Mouse (Mus musculus) cerebellum, adult 11-12 months (tissue): ENCODE measurements around the gene Atg2b.

Experiments
- DNase-seq: peaks from one replicate; pipeline ENCODE4 v3.0.0; 2022

Gene Atg2b

DNA sequence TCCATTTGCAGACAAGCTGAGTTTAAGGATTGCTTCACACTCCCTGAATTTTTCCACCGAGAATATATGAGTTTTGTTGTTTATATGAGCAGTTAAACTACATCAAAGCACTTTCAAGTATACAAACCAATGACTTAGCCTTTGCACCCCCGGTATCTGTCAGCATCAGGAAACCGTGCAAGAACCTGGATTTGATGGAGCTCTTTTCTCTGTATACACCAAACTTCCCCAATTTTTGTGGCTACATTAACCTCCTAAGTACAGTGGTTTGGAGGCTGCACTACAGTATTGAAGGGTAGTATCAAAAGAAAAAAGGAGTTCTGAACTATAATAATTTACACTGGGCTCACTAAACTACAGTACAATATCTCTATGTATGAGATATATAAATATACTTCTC is 6.2 kb downstream of the Atg2b start:
- DNase-seq: no peak

DNA sequence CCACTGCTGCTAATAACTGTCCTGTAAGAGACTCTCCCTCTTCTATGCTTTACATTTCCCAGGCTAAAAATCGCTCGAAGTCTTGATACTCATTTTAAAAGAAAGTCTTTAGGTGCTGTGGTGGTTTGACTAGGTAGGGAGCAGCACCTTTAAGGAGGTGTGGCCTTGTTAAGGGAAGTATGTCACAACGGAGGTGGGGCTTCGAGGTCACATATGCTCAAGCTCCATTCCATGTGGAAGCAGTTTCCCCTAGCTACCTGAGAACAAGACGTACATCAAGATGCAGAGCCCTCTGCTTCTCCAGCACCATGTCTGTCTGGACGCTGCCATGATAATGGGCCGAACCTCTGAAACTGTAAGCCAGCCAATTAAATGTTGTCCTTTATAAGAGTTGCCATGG is 6.8 kb downstream of the Atg2b start:
- DNase-seq: no peak

DNA sequence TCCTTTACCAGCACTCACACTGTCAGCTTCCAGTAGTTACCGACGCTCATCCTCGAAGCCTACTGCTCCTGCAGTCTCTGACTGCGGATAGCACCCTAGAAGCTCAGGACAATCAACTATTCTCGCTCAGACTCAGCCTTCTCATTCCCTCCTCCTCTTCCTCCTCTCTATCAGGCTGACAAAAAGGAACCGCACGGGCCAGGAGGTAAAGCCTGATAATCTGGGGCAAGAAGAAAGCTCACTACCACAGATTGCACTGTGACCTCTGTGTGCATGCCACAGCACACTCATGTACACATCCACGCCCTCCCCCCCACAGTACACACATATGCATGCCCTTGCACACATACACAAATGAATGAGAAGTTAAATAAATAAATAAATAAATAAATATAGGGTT is 8.7 kb downstream of the Atg2b start:
- no peak for DNase-seq

DNA sequence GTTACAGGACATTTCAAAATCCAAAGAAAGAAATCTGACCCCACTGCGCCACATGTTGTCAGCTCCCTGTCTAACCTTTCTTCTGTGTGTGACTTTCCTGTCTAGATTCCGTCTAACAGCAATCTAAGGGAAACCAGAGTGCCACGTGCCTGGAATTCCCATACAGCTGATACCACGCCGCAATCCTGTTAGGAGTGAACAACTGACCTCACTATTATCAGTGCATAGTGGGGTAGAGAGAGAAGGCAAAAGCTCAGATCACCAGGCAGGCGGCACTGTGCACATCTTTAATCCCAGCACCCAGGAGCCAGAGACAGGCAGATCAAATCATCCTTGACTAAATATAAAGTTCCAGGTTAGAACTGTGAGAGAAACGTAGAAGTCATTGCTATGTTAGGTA is 29.2 kb downstream of the Atg2b start:
- no peak for DNase-seq

DNA sequence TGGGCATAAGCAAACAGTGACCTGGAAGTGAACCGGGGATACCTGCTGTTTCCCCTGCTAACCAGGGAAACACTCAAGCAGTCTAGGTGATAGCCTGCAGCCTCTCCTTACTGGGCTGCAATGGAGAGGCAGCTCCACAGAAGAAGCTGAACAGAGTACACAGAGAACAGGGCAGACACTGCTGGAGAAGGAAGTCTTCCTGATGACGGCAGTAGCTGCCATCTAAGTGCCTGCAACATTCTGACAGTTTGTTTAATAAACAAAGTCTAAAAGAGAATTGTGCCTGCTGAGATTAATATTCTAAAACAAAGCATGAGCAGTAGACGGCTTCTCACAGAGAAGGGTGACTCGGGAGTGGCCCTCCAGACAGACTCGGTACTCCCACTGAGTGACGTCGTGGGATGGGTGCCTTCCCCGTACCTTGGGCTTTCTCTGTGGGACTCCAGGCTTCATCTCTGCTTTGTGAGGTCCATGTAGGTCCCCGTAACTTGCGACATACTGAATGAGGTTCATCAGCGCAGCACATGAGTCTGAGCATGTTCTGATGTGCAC is 42.2 kb downstream of the Atg2b start:
- no peak for DNase-seq

DNA sequence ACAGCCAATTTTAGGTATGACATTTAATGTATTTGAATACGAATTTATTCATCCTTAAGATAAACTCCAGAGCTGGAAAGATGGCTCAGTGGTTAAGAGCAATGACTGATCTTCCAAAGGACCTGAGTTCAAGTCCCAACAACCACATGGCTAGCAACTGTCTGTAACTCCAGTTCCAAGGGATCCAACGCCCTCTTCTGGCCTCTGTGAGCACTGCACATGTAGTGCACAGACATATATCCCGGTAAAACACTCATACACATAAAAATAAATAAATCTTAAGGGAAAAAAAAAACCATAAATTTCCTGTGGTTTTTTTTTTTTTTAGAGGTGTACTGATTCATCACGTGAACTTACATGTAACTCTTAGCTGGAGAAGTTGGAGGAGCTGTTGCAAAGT is 47.5 kb downstream of the Atg2b start:
- DNase-seq: no peak

DNA sequence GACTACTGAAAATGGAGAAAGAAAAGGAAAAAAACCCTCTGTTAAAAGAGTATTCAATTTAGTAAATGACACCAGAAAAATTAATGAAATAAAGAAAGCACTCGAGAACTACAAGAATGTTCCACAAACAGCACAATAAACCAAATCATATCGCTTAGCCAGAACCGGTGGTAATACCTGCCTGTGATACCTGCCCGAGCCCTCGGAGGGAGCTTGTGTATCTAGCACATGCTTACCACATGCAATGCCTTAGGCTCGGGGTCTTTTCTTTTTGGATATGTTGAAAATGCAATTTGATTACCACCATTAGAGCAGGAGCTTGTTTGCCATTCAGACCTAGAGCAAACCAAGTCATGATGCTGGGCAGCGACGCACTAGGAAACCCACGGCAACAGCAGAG is 48.5 kb downstream of the Atg2b start:
- DNase-seq: no peak

DNA sequence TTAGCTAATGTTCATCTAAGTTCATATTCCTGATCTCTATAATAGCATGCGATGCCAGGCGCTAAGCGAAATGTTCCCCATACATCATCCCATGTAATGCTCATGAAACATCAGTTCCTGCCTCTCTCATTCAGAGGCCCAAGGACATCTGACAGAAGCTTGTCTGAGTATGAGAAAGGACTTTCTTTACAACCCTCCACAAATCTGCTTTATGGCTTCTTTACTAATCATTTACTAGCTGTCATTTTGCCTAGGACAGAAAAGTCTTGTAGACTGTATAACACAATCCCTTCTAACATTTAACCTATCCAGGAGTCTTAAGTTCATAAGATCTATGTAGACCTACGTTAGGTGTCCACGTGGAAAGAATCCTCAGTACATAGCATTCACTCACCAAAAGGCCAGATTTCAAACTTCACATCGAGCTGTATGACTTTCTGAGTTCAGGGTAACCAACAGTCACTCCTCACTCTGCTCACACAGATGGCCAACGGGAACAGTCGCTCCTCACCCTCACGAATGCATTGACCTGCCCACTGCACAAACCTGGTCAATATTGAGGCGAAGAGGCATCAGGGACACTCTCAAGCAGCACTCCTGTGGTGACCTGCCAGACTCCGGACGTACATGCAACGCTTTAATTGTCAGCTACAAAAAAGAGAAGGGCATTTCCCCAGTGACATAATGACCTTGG is 50.5 kb downstream of the Atg2b start:
- no peak for DNase-seq

DNA sequence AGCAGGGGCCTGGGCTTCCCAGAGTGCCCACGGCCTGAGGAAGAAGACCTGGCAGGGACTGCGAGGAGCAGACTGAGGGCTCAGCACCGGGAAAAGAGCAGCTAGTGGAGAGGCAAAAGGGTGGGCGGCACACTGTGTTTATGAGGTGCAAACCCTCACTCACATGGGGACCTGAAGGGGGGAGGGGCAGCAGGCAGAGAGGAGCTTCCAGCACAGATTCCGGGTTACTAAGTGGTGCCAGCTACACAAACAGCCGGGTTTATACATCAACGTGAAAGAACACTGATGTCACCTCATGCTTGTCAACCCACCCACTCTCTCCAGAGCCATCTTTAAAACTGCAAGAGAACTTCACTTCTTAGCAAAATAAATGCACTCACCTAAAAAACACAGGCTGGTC is 59.2 kb downstream of the Atg2b start:
- no peak for DNase-seq

DNA sequence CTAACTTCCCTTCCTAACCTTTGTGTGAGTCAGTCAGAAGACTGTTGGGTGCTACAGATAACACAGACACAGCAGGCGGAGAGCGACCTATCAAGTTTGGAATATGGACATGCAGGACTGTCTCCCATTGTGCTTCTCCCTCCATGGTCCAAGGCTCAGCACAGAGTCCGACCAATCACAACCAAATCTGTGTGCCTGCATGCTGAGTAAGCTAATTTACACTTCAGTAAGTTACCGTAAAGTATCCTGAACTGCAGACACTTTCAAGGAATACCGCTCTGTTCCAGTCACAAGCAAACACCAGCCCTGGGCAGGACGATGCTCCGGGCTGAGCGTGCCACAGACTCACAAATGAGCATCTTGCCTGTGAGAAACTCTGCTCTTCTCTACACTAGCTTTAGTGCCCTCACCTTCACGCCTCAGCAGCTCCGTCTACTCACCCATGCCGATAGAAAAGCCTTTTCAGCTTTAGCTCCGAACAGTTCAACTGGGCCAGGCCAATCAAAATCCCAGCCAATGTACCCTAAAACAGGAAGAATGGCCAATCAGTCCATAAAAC is 62.0 kb downstream of the Atg2b start:
- no peak for DNase-seq

DNA sequence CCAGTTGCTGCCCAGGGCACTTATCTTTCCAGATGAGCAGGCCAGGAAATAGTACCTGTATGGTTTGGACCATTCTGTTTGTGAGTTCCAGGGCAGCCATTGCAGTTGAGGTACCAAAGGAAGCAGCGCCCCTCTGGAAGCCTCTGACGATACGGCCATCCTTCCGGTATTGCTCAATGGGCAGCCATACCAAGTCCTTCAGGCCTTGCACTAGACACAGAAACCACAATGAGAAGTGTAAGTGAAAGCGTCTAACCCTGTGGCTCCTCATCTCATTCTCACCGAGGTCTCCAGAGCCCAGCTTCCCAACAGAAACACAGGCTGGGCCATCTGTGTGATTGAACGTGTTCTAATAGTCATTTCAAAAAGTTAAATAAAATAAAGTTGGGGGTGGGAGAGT is 63.0 kb downstream of the Atg2b start:
- no peak for DNase-seq

DNA sequence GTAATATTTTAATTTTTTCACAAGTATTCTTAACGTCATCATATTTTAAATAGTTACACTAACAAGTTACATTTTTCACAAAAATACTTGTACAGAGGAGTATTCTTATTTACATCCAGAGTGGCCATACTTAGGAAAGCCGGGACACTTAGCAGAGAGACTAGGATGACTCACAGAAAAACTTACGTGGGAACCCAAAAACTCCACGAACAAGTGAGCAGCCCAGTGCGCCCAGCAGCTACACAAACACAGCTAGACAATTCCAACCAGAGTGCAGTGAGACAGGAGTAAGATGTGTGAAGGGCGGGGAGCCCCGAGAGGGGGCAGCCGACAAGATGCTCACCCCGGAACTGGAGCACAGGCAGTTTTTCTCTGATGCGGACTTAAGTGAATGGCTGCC is 71.5 kb downstream of the Atg2b start:
- no peak for DNase-seq

DNA sequence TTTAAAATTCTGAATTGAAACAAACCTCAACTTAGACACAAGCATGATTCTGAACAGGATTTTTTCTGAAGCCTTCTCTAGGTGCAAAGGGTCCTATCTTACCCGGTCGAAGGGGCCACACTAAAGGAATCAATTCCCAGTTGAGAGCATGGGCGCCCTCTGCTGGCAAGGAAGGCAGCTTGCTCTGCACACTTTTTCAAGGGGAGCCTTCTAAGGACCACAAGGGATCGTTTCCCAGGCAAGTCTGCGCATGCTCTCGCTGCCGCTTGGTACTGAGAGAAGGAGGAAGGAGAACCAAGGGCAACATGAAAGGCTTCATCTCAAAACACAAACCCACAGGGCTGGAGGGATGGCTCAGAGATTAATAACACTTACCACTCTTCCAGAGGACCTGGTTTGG is 73.3 kb downstream of the Atg2b start:
- DNase-seq: no peak

DNA sequence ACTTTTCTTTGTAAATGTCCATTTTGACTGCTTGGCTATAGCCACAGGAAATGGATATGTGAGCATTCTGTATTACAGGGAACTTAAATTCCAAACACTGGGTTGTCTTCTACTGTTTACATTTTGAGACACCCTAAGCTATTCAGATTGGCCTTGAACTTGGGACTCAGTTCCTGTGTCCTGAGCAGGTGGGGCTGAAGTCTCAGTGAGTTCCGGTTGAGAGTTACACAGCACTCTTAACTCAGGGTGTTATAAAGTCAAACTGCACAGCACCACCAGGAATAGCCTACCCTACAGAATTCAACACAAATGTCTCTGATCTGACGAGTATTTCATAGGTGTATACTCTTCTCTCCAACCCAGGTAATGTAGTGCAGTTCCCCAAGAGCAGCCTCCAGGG is 74.0 kb downstream of the Atg2b start:
- DNase-seq: no peak

DNA sequence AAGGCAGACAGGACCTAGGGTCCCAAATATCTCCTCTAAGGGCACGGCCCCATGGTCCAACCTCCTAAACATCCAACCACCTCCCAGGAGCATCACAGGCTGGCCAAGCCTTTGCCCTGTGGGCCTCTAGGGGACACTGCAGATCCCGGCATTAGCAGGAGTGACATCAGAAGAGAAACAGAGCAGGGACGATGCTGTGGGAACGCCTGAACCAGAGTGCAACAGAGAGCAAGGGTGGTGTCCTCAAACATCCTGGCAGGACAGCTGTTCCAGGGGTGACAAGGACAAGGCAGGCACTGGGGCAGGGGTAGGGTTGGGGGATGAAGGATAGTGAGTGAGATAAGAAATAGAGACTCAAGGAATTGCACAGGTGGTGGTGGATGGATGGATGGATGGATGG is 78.1 kb downstream of the Atg2b start:
- no peak for DNase-seq

DNA sequence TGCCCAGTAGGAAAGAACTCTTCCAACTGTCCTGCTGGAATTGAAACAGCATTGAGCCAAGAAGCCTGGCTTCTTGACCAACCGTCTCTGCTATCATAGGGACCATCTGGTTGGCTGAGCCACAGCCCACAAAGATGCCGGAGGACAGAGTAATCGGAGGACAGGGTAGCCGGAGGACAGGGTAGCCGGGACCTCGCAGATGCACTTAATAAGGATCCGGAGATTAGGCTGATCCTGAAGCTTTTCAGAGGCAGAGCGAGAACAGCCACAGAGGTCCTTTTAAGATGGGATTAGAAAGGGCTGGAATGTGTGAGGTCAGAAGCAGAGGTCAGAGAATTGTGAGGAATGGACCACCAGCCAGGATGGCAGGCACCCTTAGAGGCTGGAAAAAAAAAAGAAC is 79.8 kb downstream of the Atg2b start:
- DNase-seq: no peak

DNA sequence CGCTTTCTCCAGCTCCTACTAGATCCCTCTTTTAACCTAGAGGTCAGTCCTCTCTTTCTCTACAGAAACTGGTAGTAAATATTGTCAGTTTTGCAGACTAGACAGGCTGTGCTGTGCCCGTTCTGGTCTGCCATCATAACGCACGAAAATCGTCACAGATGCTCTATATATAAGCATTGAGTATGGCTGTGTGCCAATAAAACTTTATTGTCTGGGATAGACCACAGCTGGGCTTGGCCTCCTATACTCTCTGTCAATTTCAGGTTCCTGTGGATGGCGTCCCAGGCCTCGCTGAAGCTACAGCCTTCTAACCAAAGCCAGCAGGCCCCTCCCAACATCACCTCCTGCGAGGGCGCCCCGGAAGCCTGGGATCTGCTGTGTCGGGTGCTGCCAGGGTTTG is 81.1 kb downstream of the Atg2b start:
- DNase-seq: no peak

DNA sequence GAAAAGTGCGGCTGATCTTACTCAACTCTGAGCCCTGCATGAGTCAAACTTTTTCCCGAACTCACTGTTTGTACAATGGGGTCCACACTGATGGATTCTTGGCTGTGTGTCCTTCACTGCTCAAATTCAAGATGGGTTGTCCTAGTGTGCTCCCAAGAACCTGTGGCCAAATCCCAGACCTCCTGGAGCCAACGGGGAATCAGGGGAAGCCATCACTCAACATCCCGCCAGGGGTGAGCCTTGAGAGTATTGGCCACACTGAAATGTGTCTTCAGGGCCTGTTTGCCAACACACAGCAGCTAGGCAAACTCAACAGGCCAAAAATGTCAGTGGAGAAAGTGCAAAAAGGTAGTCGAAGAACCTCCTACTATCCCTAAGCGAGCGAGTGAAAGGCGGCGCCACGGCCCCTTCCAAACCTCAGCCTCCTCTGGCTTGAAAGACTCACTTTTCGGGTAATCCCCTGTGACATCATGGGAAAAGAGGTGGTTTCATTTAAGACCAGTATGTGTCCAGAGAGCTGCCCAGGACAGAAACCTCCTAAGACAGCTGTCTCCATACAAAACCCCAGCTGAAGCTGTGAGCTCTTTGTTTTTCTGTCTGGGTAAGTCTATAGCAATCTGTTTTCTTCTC is 82.3 kb downstream of the Atg2b start, which contains the start of gene Bdkrb1:
Gene Bdkrb1, plus strand, starts transcription at position 505 of the 630 bp plus-strand sequence.
- no peak for DNase-seq

DNA sequence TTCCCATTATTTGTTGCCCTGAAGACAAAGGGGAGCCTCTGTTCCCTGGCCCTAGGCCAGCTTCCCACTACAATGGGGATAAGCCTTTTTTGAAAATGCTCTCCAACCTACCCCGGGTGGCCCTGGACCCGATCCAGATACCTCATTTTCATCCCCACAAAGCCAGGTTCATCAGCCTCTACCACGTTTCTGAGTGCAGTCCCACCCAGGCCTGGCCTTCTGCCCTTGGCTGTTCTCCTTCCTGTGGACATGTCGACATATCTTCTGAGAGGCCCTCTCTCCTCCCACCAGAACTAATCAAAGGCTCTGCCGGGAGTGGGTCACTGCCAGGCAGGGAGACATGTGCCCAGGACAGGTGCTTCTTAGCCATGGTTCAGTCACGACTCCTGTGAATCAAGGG is 83.4 kb downstream of the Atg2b start:
- peak; percentile 28 for DNase-seq

DNA sequence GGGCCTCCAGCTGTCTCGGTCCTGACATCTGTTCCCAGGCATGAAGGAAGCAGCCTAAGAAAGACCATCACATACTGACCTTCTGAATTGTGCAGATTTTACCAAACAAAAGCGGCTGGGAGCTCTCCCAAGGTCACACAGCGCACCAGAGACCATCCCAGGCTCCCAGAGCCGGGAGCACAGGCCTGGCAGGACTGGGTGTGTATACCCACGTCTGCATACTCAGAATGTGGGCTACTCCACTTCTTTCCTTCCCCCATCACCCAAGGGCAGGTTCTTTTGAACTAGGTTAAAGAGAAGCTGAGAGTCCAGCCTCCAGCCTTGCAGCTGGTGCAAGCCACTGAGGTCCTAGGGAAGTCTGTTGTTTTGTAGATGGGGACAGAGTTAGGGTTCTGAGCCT is 85.9 kb downstream of the Atg2b start:
- no peak for DNase-seq

DNA sequence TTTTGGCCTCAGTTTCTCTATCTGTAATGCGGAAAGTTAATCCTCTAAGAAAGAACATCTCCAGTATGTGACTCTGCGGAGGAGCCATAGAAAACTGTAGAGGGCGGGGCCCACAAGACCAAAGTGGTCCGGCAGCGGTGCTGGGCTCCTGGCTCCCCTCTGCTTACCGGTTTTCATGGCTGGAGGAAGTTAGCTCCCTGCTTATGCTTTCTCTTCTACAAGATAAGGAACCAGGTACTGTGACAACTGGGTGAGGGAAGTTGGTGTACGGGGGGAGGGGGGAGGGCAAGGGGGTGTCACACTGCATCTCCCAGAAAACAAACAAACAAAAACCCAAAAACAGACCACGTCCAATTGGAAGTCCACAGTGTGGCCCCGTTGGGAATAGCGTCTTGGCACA is 86.5 kb downstream of the Atg2b start:
- DNase-seq: no peak

DNA sequence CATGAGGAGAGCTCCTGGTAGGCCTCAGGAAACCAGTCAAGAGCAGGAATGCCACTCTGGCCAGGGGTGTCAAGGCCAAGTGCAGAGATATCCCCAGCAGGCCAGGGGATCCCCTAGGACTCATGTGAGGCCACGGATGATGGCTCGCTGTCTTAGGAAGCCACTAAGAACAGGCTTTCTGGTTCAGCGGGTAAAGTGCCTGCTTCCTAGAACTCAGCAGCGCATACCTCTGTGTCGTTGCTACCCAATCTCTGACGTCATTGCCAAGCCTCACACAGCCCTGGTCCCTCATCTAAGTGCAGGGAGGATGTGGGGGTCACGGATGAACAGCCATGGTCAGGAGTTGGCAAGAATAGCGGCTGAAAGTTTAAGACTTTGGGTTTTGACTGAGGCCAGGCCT is 87.9 kb downstream of the Atg2b start:
- no peak for DNase-seq

DNA sequence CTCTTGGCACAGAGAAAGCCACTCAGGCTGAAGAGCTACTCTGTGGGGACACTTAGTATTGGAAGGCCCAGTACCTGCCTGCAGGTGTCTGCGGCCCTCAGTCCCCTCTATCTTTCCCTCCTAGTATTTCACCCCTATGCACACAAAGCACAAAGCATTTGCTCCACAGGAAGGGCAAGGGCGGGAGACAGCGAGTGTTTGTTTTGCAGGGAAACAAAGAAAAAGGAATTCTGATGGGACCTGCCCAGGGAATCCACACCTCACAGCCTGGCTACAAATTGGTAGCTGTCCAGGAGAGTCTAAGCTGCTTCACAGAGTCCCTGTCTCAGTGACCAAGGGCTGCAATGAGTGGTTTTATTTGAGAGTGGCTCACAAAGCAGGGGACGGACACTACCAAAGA is 91.5 kb downstream of the Atg2b start:
- no peak for DNase-seq

DNA sequence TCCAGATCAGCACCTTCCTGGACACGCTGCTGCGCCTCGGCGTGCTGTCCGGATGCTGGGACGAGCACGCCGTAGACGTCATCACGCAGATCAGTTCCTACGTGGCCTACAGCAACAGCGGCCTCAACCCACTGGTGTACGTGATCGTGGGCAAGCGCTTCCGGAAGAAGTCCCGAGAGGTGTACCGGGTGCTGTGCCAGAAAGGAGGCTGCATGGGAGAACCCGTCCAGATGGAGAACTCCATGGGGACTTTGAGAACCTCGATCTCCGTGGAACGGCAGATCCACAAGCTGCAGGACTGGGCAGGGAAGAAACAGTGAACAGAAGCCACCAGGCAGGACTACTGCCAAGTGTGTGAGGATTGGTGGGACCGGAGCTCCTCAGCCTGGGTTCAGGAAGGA is 92.7 kb downstream of the Atg2b start:
- peak; percentile 63 for DNase-seq

DNA sequence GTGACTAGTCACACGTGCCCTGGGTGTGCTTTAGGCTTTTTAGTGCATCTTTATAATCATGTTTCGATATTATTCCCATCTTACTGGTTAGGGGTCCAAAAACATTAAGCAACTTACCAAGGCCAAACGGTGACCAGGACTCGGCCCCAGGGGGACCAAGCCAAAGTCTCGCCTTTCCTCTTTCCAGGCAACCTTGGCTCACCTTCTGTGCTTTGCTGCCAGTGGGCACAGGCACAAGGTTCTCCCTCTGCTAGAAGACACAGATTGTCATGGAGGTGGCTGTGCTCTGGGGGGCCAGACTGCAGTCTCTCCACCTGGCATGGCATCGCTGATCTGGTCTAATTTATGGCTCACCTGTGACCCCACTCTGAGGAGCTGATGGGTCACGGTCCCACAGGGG is 94.2 kb downstream of the Atg2b start:
- no peak for DNase-seq
